Mouse (Mus musculus) forebrain, embryonic 14.5 days (tissue): ENCODE results near the gene Bud31. TPM values are rescaled to one million over a fixed set of nuclear protein-coding genes. Genes with fewer than 3 reads are reported as not detected.
A peak's percentile ranks its signal among the peaks of the same experiment; 100 is the strongest.

Source experiments
- ATAC-seq: fragments of 200-750 bp; cut with Nextera tagmentation; 2 replicates; pipeline ENCODE4 v1.8.0; 2017; ENCODE audit warnings: mild to moderate bottlenecking, moderate library complexity
- DNase-seq: peaks from one replicate; pipeline ENCODE4 v3.0.0-alpha.2; 2015; ENCODE audit warnings: low spot score
- H3K27ac ChIP-seq: fragments of 300-500 bp; sonication (generic); 2 replicates; pipeline ENCODE4 v1.5.1; 2014; ENCODE audit warnings: low read depth, mild to moderate bottlenecking, control low read depth, low read length, moderate library complexity
- H3K27me3 ChIP-seq: fragments of 300-500 bp; sonication (generic); replicated peaks from 2 replicates; pipeline ENCODE4 v1.6.1; 2014; ENCODE audit warnings: low read length, control low read depth, mixed read lengths; ENCODE audit not compliant: control insufficient read depth, insufficient read depth
- H3K36me3 ChIP-seq: fragments of 300-500 bp; sonication (generic); 2 replicates; pipeline ENCODE4 v1.6.1; 2014; ENCODE audit warnings: low read length, control low read depth; ENCODE audit not compliant: control insufficient read depth, insufficient read depth
- H3K4me1 ChIP-seq: fragments of 300-500 bp; sonication (generic); 2 replicates; pipeline ENCODE4 v1.6.1; 2014; ENCODE audit warnings: antibody characterized with exemption, low read length, control low read depth; ENCODE audit not compliant: control insufficient read depth, insufficient read depth
- H3K4me2 ChIP-seq: fragments of 300-500 bp; sonication (generic); 2 replicates; pipeline ENCODE4 v1.6.1; 2014; ENCODE audit warnings: mild to moderate bottlenecking, control low read depth, low read length
- H3K4me3 ChIP-seq: fragments of 300-500 bp; sonication (generic); 2 replicates; pipeline ENCODE4 v1.5.1; 2014; ENCODE audit warnings: low read depth, low read length, control low read depth
- H3K9ac ChIP-seq: fragments of 300-500 bp; sonication (generic); 2 replicates; pipeline ENCODE4 v1.6.1; 2014; ENCODE audit warnings: mild to moderate bottlenecking, low read length, control low read depth, moderate library complexity
- H3K9me3 ChIP-seq: fragments of 300-500 bp; sonication (generic); replicated peaks from 2 replicates; pipeline ENCODE4 v1.6.1; 2016; ENCODE audit warnings: low read length, control low read depth, mixed read lengths; ENCODE audit not compliant: control insufficient read depth
- WGBS: fragments of 180-500 bp; shearing (Covaris S2); extraction: QIAGEN DNeasy Blood & Tissue Kit; methylation state at CpG from one replicate; pipeline ENCODE4 v1.1.7; 2014; 5-methylcytosine and 5-hydroxymethylcytosine counted together
- polyA plus RNA-seq: library from polyadenylated mRNA; unstranded; fragments of >200 nt; fragmentation: Nextera tagmentation; extraction: Ambion mirVana; gene quantifications from 2 replicates; pipeline ENCODE4 v1.2.1, GENCODE M21; 2014

Gene Bud31
- polyA plus RNA-seq, 1 experiment from 2014 or later = 245 TPM

DNA sequence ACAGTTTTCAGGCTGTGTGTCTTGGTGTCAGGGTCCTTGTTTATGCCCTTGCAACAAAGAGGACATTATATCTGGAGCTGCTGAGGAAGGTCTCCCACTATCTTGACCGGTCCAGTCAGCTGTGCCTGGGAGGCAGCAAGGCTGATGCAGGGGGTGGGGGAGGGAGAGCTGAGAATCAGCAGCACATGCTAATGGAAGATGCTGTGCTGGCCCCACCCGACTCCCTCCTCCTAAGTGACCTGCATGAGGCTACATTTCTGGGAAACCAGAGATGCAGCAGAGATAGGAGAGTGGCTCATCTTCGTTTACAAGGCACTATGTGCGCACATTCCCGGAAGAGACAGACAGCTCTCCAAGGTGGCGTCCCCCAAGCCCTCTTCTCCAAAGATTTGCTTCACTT is 29.8 kb upstream of the Bud31 start:
- no peak overlapping the region for H3K27ac ChIP-seq
- H3K36me3 ChIP-seq = peaks cover 52% of the 10 kb centered on the region

DNA sequence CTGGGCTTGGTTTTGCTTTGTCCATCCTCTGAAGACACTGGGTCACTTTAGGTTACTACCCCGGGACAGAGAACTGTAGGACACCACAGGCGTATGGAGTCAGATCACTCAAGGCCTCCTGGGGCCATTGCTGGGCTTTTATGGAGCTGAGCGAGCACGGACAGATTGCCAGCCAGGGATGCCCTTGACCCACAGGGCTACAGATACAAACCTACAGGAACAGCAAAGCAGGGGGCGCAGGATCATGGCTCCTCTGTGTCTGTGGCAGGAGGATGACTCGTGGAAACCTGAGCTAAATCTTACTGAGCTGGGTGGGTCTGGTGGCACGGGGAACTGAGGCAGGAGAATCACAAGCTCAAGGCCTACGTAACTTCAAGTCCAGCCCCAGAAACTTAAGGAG is 27.6 kb upstream of the Bud31 start:
- no peak overlapping the region for H3K27ac ChIP-seq
- H3K36me3 ChIP-seq = peaks cover 30% of the 10 kb centered on the region
- DNase-seq (no peak), ATAC-seq (no peak)
- H3K9me3 ChIP-seq = no peaks in the 10 kb centered on the region
- 0 out of 2 replicates have a peak, but pooled peaks cover 2% of the 10 kb centered on the region for H3K4me1 ChIP-seq
- H3K9ac ChIP-seq = no peak overlapping the region
- H3K4me2 ChIP-seq = no peak overlapping the region
- H3K27me3 ChIP-seq = peaks cover 7% of the 10 kb centered on the region; the same call in 1 of the 2 replicates
- H3K4me3 ChIP-seq = no peak overlapping the region
- 86% methylated on average over 8 of the region's 8 CpGs for WGBS

More for the DNA sequence above, 29.8 kb upstream of the Bud31 start:
- Histone ChIP-seq H3K4me2 (no peak overlapping the region), H3K9ac (no peak overlapping the region), H3K4me3 (no peak overlapping the region), H3K27me3 (peaks cover 7% of the 10 kb centered on the region; the same call in 1 of the 2 replicates), H3K4me1 (0 out of 2 replicates have a peak, but pooled peaks cover 2% of the 10 kb centered on the region), H3K9me3 (no peaks in the 10 kb centered on the region)
- DNase-seq (no peak), ATAC-seq (no peak)
- 91% methylated on average over 6 of the region's 6 CpGs for WGBS

GRCm38 (mm10) chr5:145113416-145113815 is 26.7 kb upstream of the Bud31 start:
- 0 out of 2 replicates have a peak, but pooled peaks cover 2% of the 10 kb centered on the region for H3K4me1 ChIP-seq
- no peak overlapping the region for H3K4me3 ChIP-seq
- 45% methylated on average over 2 of the region's 2 CpGs for WGBS
- ATAC-seq (no peak), DNase-seq (no peak)
- H3K9me3 ChIP-seq = no peaks in the 10 kb centered on the region
- no peak overlapping the region for H3K9ac ChIP-seq
- peaks cover 22% of the 10 kb centered on the region for H3K36me3 ChIP-seq
- peaks cover 7% of the 10 kb centered on the region; the same call in 1 of the 2 replicates for H3K27me3 ChIP-seq
- H3K27ac ChIP-seq = no peak overlapping the region
- peak overlapping the region; percentile 60; the same call in 1 of the 2 replicates for H3K4me2 ChIP-seq

DNA sequence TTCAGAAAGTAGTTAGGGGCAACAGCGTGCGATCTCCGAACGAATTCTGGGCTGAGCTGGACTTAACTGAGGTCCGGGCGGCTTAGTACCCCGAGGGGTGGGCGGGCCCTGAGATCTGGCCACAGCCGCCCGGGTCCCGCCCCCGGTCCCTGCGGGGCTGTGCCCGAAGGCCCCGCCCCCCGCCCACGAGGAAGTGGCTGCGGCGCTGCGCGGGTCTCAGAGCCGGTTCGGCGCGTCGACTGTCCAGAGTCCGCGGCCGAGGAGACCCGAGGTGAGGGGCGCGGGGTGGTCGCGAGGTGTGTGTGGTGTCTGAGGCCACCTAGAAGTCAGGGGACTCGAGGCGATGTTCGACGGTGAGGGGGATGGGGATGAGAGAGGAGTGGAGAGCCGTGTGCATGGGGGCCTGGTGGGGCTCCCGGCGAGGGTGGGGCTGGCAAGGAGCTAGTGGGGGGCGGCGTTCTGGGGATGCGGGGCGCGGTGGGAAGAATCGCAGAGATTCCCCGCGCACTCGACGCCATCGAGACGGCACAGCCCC is 26.0 kb upstream of the Bud31 start, which contains the start of gene Arpc1b:
Arpc1b (plus strand) TSS at position 145 of the 535 bp plus-strand sequence.
- Histone ChIP-seq H3K9ac (peak within 1 kb of the TSS; percentile 62), H3K4me2 (peak within 1 kb of the TSS; percentile 60), H3K4me3 (peak within 1 kb of the TSS; percentile 40), H3K27me3 (peaks cover 7% of the 10 kb centered on the region; the same call in 1 of the 2 replicates), H3K27ac (no peak within 1 kb of the TSS), H3K36me3 (peaks cover 16% of the 10 kb centered on the region), H3K4me1 (0 out of 2 replicates have a peak, but pooled peaks cover 2% of the 10 kb centered on the region), H3K9me3 (no peaks in the 10 kb centered on the region)
- DNase-seq = peak; percentile 47
- peak; percentile 66 for ATAC-seq
- WGBS = under 1% methylated on average over 49 of the region's 53 CpGs

DNA sequence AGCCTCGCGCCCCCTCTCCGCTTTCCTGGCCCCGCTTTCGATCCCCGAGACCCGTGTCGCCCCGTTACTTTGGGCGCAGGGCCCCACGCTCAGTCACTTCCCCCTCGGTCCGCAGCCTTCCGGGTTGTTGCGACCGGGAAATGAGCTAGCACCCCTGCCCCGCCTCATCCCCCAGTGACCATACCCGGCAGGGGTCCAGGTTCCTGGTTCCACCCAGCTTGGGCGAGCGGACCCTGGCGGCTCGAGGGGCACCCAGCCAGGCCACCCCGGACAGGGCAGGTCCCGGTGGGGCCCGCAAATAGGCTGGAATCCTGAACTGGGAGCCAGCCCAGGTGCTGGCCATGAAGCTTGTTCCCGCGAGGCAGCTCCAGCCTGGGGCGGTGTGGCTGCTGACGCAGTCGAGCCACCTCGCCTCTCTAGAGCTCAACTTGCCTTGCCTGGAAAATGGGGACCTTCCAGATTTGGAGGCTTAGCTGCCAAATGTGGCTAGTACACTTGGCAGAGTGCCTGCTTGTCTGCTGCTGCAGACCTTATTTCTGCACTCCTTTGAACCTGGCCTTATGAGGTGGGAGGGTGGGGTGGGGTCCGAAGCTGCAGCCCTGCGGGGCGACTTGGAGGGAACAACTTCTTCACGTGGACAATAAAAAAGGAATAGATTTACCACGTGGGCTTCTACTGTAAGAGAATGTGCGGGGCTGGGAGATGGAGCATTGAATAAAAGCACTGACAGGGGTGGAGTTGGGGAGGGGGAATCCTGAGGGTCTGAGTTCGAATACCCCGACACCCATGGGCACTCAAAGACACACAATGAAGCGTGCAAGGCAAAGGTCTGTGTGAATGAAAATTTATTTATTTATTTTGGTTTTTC is 25.3 kb upstream of the Bud31 start:
- DNase-seq = peak; percentile 46
- Histone ChIP-seq H3K27me3 (peaks cover 7% of the 10 kb centered on the region; the same call in 1 of the 2 replicates), H3K36me3 (peaks cover 9% of the 10 kb centered on the region), H3K4me1 (0 out of 2 replicates have a peak, but pooled peaks cover 2% of the 10 kb centered on the region), H3K27ac (no peak overlapping the region), H3K4me3 (peak overlapping the region; percentile 40), H3K9me3 (no peaks in the 10 kb centered on the region), H3K9ac (peak overlapping the region; percentile 62), H3K4me2 (peak overlapping the region; percentile 60)
- ATAC-seq = peak; percentile 35
- WGBS = 18% methylated on average over 40 of the region's 40 CpGs

DNA sequence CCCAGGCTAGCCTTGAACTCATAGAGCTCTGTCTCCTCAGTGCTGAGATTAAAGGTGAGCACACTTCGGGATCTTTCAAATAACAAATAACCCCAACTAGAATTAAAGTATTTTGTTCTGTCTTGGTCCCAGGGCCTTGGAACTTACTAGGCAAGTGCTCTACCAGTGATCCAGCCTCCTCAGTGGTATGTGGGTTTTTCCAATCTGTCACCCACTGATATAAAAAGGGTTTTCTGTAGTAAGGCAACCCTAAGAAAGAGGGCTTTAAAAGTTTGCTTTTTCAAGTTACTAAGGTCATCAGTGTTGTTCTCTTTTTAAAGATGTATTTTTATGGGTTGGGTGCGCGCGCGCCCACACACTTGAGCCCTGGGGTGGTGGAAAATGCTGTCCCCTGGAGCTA is 24.4 kb upstream of the Bud31 start:
- 0 out of 2 replicates have a peak, but pooled peaks cover 2% of the 10 kb centered on the region for H3K4me1 ChIP-seq
- H3K27me3 ChIP-seq = peaks cover 7% of the 10 kb centered on the region; the same call in 1 of the 2 replicates
- H3K27ac ChIP-seq = no peak overlapping the region
- ATAC-seq (no peak), DNase-seq (no peak)
- H3K4me2 ChIP-seq = no peak overlapping the region
- no peak overlapping the region for H3K9ac ChIP-seq
- no peaks in the 10 kb centered on the region for H3K9me3 ChIP-seq
- H3K36me3 ChIP-seq = peaks cover under 1% of the 10 kb centered on the region; the same call in 1 of the 2 replicates
- WGBS = 98% methylated on average over 5 of the region's 5 CpGs
- H3K4me3 ChIP-seq = no peak overlapping the region

GRCm38 (mm10) chr5:145116316-145116715 is 23.8 kb upstream of the Bud31 start:
- Histone ChIP-seq H3K4me2 (no peak overlapping the region), H3K36me3 (no peaks in the 10 kb centered on the region), H3K4me3 (no peak overlapping the region), H3K9me3 (no peaks in the 10 kb centered on the region), H3K27ac (no peak overlapping the region), H3K27me3 (peaks cover 7% of the 10 kb centered on the region; the same call in 1 of the 2 replicates), H3K4me1 (0 out of 2 replicates have a peak, but pooled peaks cover 2% of the 10 kb centered on the region), H3K9ac (no peak overlapping the region)
- peak; percentile 16 for DNase-seq
- no peak for ATAC-seq
- WGBS = 70% methylated on average over 4 of the region's 4 CpGs

- WGBS = 41% methylated on average over 10 of the region's 10 CpGs
- Histone ChIP-seq H3K4me1 (0 out of 2 replicates have a peak, but pooled peaks cover 2% of the 10 kb centered on the region), H3K27me3 (peaks cover 7% of the 10 kb centered on the region; the same call in 1 of the 2 replicates), H3K9ac (no peak overlapping the region), H3K4me3 (no peak overlapping the region), H3K36me3 (no peaks in the 10 kb centered on the region), H3K4me2 (no peak overlapping the region), H3K27ac (no peak overlapping the region), H3K9me3 (no peaks in the 10 kb centered on the region)
- DNase-seq = peak; percentile 39
- no peak for ATAC-seq
Measured at GRCm38 (mm10) chr5:145116916-145117315, 23.2 kb upstream of the Bud31 start.
